Mouse (Mus musculus): Measurements from ENCODE around the gene 2410002F23Rik. TPM values are rescaled to one million over a fixed set of nuclear protein-coding genes. Genes with fewer than 3 reads are reported as not detected.
"Not testable (repeated sequence)": the region's sequence is repeated elsewhere in the genome, so short reads cannot be mapped to it uniquely, and the experiment has no call there.

Gene 2410002F23Rik
- total RNA-seq (2014; rRNA removed) (340 and 409 TPM in 2 replicates), polyA plus RNA-seq (2015; fragmentation: Nextera tagmentation; extraction: Ambion mirVana) (239 TPM in 2 replicates)

GRCm38 (mm10) chr7:44246055-44246983 is at the start of gene 2410002F23Rik, which contains the start of gene 1700028J19Rik:
TSS of gene 2410002F23Rik (plus strand) at chr7:44246722.
TSS of gene 1700028J19Rik (minus strand) at chr7:44246695.
- Histone ChIP-seq H3K9ac (replicated peaks; ENCODE audit: low read length) (peak within 1 kb of the TSS; percentile 99), H3K9me3 (ENCODE audit: low read length) (no peaks in the 10 kb centered on the region), H3K4me3 (ENCODE audit: low read length) (peak within 1 kb of the TSS; percentile 91), H3K27me3 (ENCODE audit: insufficient read depth, low read length) (no peaks in the 10 kb centered on the region), H3K27ac (peak within 1 kb of the TSS; percentile 98), H3K4me1 (ENCODE audit: insufficient read depth, low read length) (peaks cover 10% of the 10 kb centered on the region), H3K36me3 (ENCODE audit: insufficient read depth, low read length) (peaks cover 15% of the 10 kb centered on the region), H3K4me2 (ENCODE audit: low read depth, low read length) (peak within 1 kb of the TSS; percentile 82)
- ATAC-seq (peak; percentile 89), DNase-seq (ENCODE audit: low spot score) (peak; percentile 96)
- WGBS = 1% methylated on average over 62 of the region's 62 CpGs
- TF ChIP-seq CTCF (IDR thresholded peaks at IDR 0.05; ENCODE audit: low read depth) = no peak; the same call in 1 of the 2 replicates

DNA sequence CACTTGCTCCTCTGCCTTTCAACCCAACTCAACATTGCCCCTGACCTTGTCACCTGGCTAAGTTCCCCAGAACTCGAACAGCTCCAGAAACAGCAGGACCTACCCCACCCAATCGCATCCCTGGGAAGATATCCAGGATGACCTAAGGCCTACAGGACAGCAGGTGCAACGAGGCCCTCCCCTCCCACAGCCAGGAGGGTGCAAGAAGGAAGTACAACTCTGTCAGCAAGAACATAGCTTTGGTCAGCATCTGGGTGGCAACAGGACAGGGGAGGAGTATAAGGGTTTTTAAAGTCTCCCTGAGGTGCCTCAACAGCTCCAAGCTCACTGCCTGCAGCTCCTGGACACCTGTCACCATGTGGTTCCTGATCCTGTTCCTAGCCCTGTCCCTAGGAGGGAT is 48.6 kb upstream of the 2410002F23Rik start, which contains the start of gene Klk1b3:
TSS of gene Klk1b3 (plus strand) at position 301 of the 400 bp plus-strand sequence.
- H3K27me3 ChIP-seq (ENCODE audit: insufficient read depth, low read length) = no peaks in the 10 kb centered on the region
- H3K9ac ChIP-seq (replicated peaks; ENCODE audit: low read length) = no peak within 1 kb of the TSS
- no peaks in the 10 kb centered on the region for H3K36me3 ChIP-seq (ENCODE audit: insufficient read depth, low read length)
- no peak within 1 kb of the TSS for H3K4me3 ChIP-seq (ENCODE audit: low read length)
- TF ChIP-seq CTCF (IDR thresholded peaks at IDR 0.05; ENCODE audit: low read depth) = no peak
- H3K9me3 ChIP-seq (ENCODE audit: low read length) = no peaks in the 10 kb centered on the region
- ATAC-seq = no peak
- no peak for DNase-seq (ENCODE audit: low spot score)
- no peak within 1 kb of the TSS for H3K27ac ChIP-seq
- WGBS = 62% methylated on average over 3 of the region's 3 CpGs
- no peak within 1 kb of the TSS for H3K4me2 ChIP-seq (ENCODE audit: low read depth, low read length)
- no peaks in the 10 kb centered on the region for H3K4me1 ChIP-seq (ENCODE audit: insufficient read depth, low read length)

DNA sequence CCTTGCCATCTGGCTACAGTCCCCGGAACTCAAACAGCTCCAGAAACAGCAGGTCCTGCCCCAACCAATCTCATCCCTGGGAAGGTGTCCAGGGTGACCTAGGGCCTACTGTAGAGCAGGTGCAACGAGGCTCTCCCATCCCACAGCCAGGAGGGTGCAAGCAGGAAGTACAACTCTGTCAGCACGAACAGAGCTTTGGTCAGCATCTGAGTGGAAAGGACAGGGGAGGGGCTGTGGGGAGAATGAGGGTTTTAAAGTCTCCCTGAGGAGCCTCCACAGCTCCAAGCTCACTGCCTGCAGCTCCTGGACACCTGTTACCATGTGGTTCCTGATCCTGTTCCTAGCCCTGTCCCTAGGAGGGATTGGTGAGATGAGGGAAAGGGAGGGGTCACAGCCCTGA is 39.4 kb upstream of the 2410002F23Rik start, which contains the start of gene Klk1b4:
TSS of gene Klk1b4 (plus strand) at position 301 of the 400 bp plus-strand sequence.
- not testable (repeated sequence) for DNase-seq (ENCODE audit: low spot score); H3K4me3 ChIP-seq (ENCODE audit: low read length); H3K9me3 ChIP-seq (ENCODE audit: low read length); ATAC-seq; H3K27me3 ChIP-seq (ENCODE audit: insufficient read depth, low read length); H3K4me2 ChIP-seq (ENCODE audit: low read depth, low read length); H3K27ac ChIP-seq; H3K4me1 ChIP-seq (ENCODE audit: insufficient read depth, low read length); H3K36me3 ChIP-seq (ENCODE audit: insufficient read depth, low read length); H3K9ac ChIP-seq (replicated peaks; ENCODE audit: low read length)
- WGBS = 55% methylated on average over 3 of the region's 3 CpGs

- Histone ChIP-seq H3K9me3 (ENCODE audit: low read length) (no peaks in the 10 kb centered on the region), H3K36me3 (ENCODE audit: insufficient read depth, low read length) (no peaks in the 10 kb centered on the region), H3K9ac (replicated peaks; ENCODE audit: low read length) (no peak overlapping the region), H3K4me1 (ENCODE audit: insufficient read depth, low read length) (no peaks in the 10 kb centered on the region), H3K27me3 (ENCODE audit: insufficient read depth, low read length) (no peaks in the 10 kb centered on the region), H3K27ac (no peak overlapping the region), H3K4me3 (ENCODE audit: low read length) (no peak overlapping the region), H3K4me2 (ENCODE audit: low read depth, low read length) (no peak overlapping the region)
- TF ChIP-seq CTCF (IDR thresholded peaks at IDR 0.05; ENCODE audit: low read depth) = no peak
- WGBS = 83% methylated on average over 3 of the region's 3 CpGs
- ATAC-seq (no peak), DNase-seq (ENCODE audit: low spot score) (no peak)
Observed at GRCm38 (mm10) chr7:44208307-44208706, 38.2 kb upstream of the 2410002F23Rik start.

DNA sequence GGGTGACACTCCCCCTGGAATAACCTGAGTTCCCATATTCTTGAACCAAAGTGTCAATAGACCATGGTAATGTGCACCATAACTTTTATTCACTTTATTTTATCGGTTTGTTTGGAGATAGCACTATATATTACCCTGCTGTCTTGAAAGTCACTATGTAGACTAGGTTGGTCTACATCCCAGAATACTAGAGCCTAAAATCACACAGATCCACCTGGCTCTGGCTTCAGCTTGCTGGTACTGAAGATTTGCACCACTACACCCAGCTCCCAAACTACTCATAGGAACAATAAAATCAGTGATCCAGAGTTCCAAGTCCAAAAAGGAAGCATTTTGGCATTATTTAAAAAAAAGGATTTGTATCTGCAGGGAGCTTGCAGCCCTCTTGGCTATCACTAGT is 30.9 kb upstream of the 2410002F23Rik start, which contains the start of gene Klk1b5:
TSS of gene Klk1b5 (plus strand) at position 301 of the 400 bp plus-strand sequence.
- DNase-seq (ENCODE audit: low spot score) (no peak), ATAC-seq (no peak)
- H3K9ac ChIP-seq (replicated peaks; ENCODE audit: low read length) = no peak within 1 kb of the TSS
- TF ChIP-seq CTCF (IDR thresholded peaks at IDR 0.05; ENCODE audit: low read depth) = no peak
- H3K4me3 ChIP-seq (ENCODE audit: low read length) = no peak within 1 kb of the TSS
- H3K27me3 ChIP-seq (ENCODE audit: insufficient read depth, low read length) = no peaks in the 10 kb centered on the region
- H3K9me3 ChIP-seq (ENCODE audit: low read length) = no peaks in the 10 kb centered on the region
- no peaks in the 10 kb centered on the region for H3K36me3 ChIP-seq (ENCODE audit: insufficient read depth, low read length)
- WGBS = 91% methylated on average over 1 of the region's 1 CpGs
- H3K27ac ChIP-seq = no peak within 1 kb of the TSS
- no peak within 1 kb of the TSS for H3K4me2 ChIP-seq (ENCODE audit: low read depth, low read length)
- no peaks in the 10 kb centered on the region for H3K4me1 ChIP-seq (ENCODE audit: insufficient read depth, low read length)

GRCm38 (mm10) chr7:44221601-44222000 is 24.9 kb upstream of the 2410002F23Rik start:
- H3K9ac ChIP-seq (replicated peaks; ENCODE audit: low read length); H3K27ac ChIP-seq; H3K4me1 ChIP-seq (ENCODE audit: insufficient read depth, low read length); H3K27me3 ChIP-seq (ENCODE audit: insufficient read depth, low read length); H3K36me3 ChIP-seq (ENCODE audit: insufficient read depth, low read length); DNase-seq (ENCODE audit: low spot score); H3K4me2 ChIP-seq (ENCODE audit: low read depth, low read length); H3K9me3 ChIP-seq (ENCODE audit: low read length); ATAC-seq; H3K4me3 ChIP-seq (ENCODE audit: low read length): not testable (repeated sequence)
- WGBS = 70% methylated on average over 8 of the region's 10 CpGs

DNA sequence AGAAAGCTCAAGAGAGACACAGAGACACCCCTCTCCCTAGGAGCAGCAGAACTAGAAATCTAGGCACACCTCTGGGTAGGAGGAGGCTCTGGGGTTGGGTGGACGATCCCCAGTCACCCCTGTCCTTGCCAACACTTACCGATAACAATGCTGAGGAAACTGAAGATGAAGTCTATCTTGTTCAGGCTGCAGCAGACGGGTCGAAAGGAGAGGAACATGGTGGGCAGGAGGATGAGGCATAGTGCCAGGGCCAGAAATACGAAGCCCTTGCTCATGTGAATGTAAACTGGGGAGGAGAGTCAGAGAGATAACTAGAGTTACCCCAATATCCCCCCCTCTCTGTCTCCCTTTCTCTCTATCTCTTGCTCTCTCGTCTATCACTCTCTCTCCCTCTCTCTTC is 24.2 kb upstream of the 2410002F23Rik start:
- 81% methylated on average over 6 of the region's 6 CpGs for WGBS
- not testable (repeated sequence) for H3K4me1 ChIP-seq (ENCODE audit: insufficient read depth, low read length); H3K9ac ChIP-seq (replicated peaks; ENCODE audit: low read length); H3K4me3 ChIP-seq (ENCODE audit: low read length); H3K9me3 ChIP-seq (ENCODE audit: low read length); H3K27ac ChIP-seq; H3K4me2 ChIP-seq (ENCODE audit: low read depth, low read length); H3K36me3 ChIP-seq (ENCODE audit: insufficient read depth, low read length); H3K27me3 ChIP-seq (ENCODE audit: insufficient read depth, low read length); ATAC-seq; DNase-seq (ENCODE audit: low spot score)

Data from hindbrain, postnatal 0 days (tissue).